Mouse (Mus musculus): ENCODE results near the gene Ptges. TPM values are rescaled to one million over a fixed set of nuclear protein-coding genes. Genes with fewer than 3 reads are reported as not detected.
A peak's percentile ranks its signal among the peaks of the same experiment; 100 is the strongest.

The Ptges gene
- polyA plus RNA-seq, 1 experiment: 10.9 TPM

- Histone ChIP-seq H3K27me3 (ENCODE audit: control insufficient read depth, insufficient read depth, low read length) (no peaks in the 10 kb centered on the region), H3K36me3 (ENCODE audit: control insufficient read depth, insufficient read depth, low read length) (no peaks in the 10 kb centered on the region), H3K4me1 (ENCODE audit: control insufficient read depth, insufficient read depth, insufficient read length, low read length) (no peaks in the 10 kb centered on the region), H3K4me3 (ENCODE audit: low read depth, low read length) (no peak overlapping the region), H3K27ac (ENCODE audit: insufficient read depth, low read depth, low read length) (no peak overlapping the region)
- TF ChIP-seq CTCF (IDR thresholded peaks at IDR 0.05; ENCODE audit: extremely low read depth, insufficient read length, insufficient replicate concordance, low read depth, low read length) (no peak), POLR2A (IDR thresholded peaks at IDR 0.05; ENCODE audit: low read depth, low read length) (no peak)
- 70% methylated on average over 8 of the region's 8 CpGs for WGBS
These were observed 58.8 kb downstream of the Ptges start for GRCm38 (mm10) chr2:30870863-30871262.

DNA sequence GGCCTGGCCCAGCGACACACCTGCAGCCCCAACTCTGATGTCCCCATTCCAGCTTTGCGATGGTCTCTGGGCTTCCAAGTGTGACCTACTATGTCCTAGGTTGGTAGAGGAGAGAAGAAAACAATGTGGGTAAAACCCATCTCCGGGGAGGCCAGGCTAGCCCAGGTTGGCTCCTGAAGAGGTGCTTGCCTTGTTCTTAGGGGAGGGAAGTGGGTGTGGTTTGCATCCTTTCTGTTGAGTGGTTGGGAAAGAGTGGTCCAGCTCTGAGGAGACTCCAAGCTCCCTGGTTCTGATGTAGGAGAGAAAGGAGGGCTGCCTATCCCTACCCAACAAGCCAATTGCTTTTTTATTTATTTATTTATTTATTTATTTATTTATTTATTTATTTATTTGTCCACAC, 64.2 kb downstream of the Ptges start:
- no peak overlapping the region for H3K4me3 ChIP-seq (ENCODE audit: low read depth, low read length)
- WGBS: 58% methylated on average over 3 of the region's 3 CpGs
- 0 out of 2 replicates have a peak, but pooled peaks cover 8% of the 10 kb centered on the region for H3K27me3 ChIP-seq (ENCODE audit: control insufficient read depth, insufficient read depth, low read length)
- H3K27ac ChIP-seq (ENCODE audit: insufficient read depth, low read depth, low read length): no peak overlapping the region
- no peaks in the 10 kb centered on the region for H3K36me3 ChIP-seq (ENCODE audit: control insufficient read depth, insufficient read depth, low read length)
- TF ChIP-seq POLR2A (IDR thresholded peaks at IDR 0.05; ENCODE audit: low read depth, low read length) (no peak), CTCF (IDR thresholded peaks at IDR 0.05; ENCODE audit: extremely low read depth, insufficient read length, insufficient replicate concordance, low read depth, low read length) (no peak)
- H3K4me1 ChIP-seq (ENCODE audit: control insufficient read depth, insufficient read depth, insufficient read length, low read length): no peaks in the 10 kb centered on the region

- Histone ChIP-seq H3K4me1 (ENCODE audit: control insufficient read depth, insufficient read depth, insufficient read length, low read length) (no peaks in the 10 kb centered on the region), H3K27me3 (ENCODE audit: control insufficient read depth, insufficient read depth, low read length) (0 out of 2 replicates have a peak, but pooled peaks cover 8% of the 10 kb centered on the region), H3K36me3 (ENCODE audit: control insufficient read depth, insufficient read depth, low read length) (no peaks in the 10 kb centered on the region), H3K4me3 (ENCODE audit: low read depth, low read length) (peak overlapping the region; percentile 27), H3K27ac (ENCODE audit: insufficient read depth, low read depth, low read length) (no peak overlapping the region)
- under 1% methylated on average over 30 of the region's 35 CpGs for WGBS
- TF ChIP-seq POLR2A (IDR thresholded peaks at IDR 0.05; ENCODE audit: low read depth, low read length) (no peak), CTCF (IDR thresholded peaks at IDR 0.05; ENCODE audit: extremely low read depth, insufficient read length, insufficient replicate concordance, low read depth, low read length) (no peak)
These were observed 64.7 kb downstream of the Ptges start for GRCm38 (mm10) chr2:30864968-30865381.

GRCm38 (mm10) chr2:30863574-30863973, 66.1 kb downstream of the Ptges start:
- H3K27me3 ChIP-seq (ENCODE audit: control insufficient read depth, insufficient read depth, low read length): 0 out of 2 replicates have a peak, but pooled peaks cover 8% of the 10 kb centered on the region
- no peak overlapping the region for H3K27ac ChIP-seq (ENCODE audit: insufficient read depth, low read depth, low read length)
- H3K4me1 ChIP-seq (ENCODE audit: control insufficient read depth, insufficient read depth, insufficient read length, low read length): no peaks in the 10 kb centered on the region
- H3K4me3 ChIP-seq (ENCODE audit: low read depth, low read length): no peak overlapping the region
- TF ChIP-seq CTCF (IDR thresholded peaks at IDR 0.05; ENCODE audit: extremely low read depth, insufficient read length, insufficient replicate concordance, low read depth, low read length): no peak
- TF ChIP-seq POLR2A (IDR thresholded peaks at IDR 0.05; ENCODE audit: low read depth, low read length): no peak
- H3K36me3 ChIP-seq (ENCODE audit: control insufficient read depth, insufficient read depth, low read length): no peaks in the 10 kb centered on the region
- WGBS: 67% methylated on average over 9 of the region's 9 CpGs

DNA sequence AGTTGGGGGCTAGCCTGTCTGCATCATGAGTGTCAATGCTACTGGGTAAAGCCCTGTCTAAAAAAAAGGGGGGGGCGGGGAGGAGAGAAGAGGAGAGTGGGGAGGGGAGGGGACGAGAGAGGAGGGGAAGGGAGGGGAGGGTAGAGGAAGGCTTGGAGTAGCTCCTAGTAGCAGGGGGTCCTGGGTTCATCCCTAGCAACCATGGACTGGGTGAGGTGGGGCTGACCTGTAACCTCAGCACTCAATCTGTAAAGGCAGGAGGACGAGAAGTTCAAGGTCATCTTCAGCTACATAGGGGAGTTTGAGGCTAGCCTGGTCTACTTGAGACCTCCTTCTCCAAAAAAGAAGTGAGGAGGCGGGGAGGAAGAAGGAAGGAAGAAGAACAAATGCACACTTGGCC, 67.6 kb downstream of the Ptges start:
- Histone ChIP-seq H3K4me1 (ENCODE audit: control insufficient read depth, insufficient read depth, insufficient read length, low read length) (no peaks in the 10 kb centered on the region), H3K27me3 (ENCODE audit: control insufficient read depth, insufficient read depth, low read length) (0 out of 2 replicates have a peak, but pooled peaks cover 8% of the 10 kb centered on the region), H3K36me3 (ENCODE audit: control insufficient read depth, insufficient read depth, low read length) (no peaks in the 10 kb centered on the region), H3K27ac (ENCODE audit: insufficient read depth, low read depth, low read length) (no peak overlapping the region), H3K4me3 (ENCODE audit: low read depth, low read length) (no peak overlapping the region)
- TF ChIP-seq POLR2A (IDR thresholded peaks at IDR 0.05; ENCODE audit: low read depth, low read length) (no peak), CTCF (IDR thresholded peaks at IDR 0.05; ENCODE audit: extremely low read depth, insufficient read length, insufficient replicate concordance, low read depth, low read length) (no peak)
- 66% methylated on average over 4 of the region's 4 CpGs for WGBS

DNA sequence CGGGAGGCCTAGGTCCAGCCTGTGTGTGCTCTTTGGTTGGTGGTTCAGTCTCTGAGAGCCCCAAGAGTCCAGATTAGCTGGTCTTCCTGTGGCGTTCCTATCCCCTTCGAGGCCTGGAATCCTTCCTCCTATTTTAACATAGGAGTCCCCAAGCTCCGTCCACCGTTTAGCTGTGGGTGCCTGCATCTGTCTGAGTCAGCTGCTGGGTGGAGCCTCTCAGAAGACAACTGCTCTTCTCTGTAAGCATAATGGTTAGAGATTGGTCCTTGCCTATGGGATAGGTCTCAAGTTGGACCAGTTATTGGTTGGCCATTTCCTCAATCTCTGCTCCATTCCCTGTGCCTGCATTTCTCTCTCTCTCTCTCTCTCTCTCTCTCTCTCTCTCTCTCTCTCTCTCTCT, 69.9 kb downstream of the Ptges start:
- WGBS: 67% methylated on average over 5 of the region's 5 CpGs
- Histone ChIP-seq H3K4me3 (ENCODE audit: low read depth, low read length) (no peak overlapping the region), H3K36me3 (ENCODE audit: control insufficient read depth, insufficient read depth, low read length) (no peaks in the 10 kb centered on the region), H3K4me1 (ENCODE audit: control insufficient read depth, insufficient read depth, insufficient read length, low read length) (no peaks in the 10 kb centered on the region), H3K27me3 (ENCODE audit: control insufficient read depth, insufficient read depth, low read length) (0 out of 2 replicates have a peak, but pooled peaks cover under 1% of the 10 kb centered on the region), H3K27ac (ENCODE audit: insufficient read depth, low read depth, low read length) (no peak overlapping the region)
- TF ChIP-seq POLR2A (IDR thresholded peaks at IDR 0.05; ENCODE audit: low read depth, low read length): no peak
- no peak for TF ChIP-seq CTCF (IDR thresholded peaks at IDR 0.05; ENCODE audit: extremely low read depth, insufficient read length, insufficient replicate concordance, low read depth, low read length)

GRCm38 (mm10) chr2:30857076-30857475, 72.6 kb downstream of the Ptges start:
- TF ChIP-seq POLR2A (IDR thresholded peaks at IDR 0.05; ENCODE audit: low read depth, low read length): no peak
- TF ChIP-seq CTCF (IDR thresholded peaks at IDR 0.05; ENCODE audit: extremely low read depth, insufficient read length, insufficient replicate concordance, low read depth, low read length): no peak
- H3K4me1 ChIP-seq (ENCODE audit: control insufficient read depth, insufficient read depth, insufficient read length, low read length): no peaks in the 10 kb centered on the region
- H3K27me3 ChIP-seq (ENCODE audit: control insufficient read depth, insufficient read depth, low read length): peaks cover 6% of the 10 kb centered on the region; the same call in 1 of the 2 replicates
- H3K27ac ChIP-seq (ENCODE audit: insufficient read depth, low read depth, low read length): no peak overlapping the region
- 80% methylated on average over 6 of the region's 6 CpGs for WGBS
- no peaks in the 10 kb centered on the region for H3K36me3 ChIP-seq (ENCODE audit: control insufficient read depth, insufficient read depth, low read length)
- H3K4me3 ChIP-seq (ENCODE audit: low read depth, low read length): no peak overlapping the region

Measured in small intestine, adult 2 months (tissue).